Mouse (Mus musculus) layer of hippocampus, adult 9-11 months (tissue): ENCODE measurements around the gene Kcng4.

ENCODE experiments used
- DNase-seq: peaks from one replicate; pipeline ENCODE4 v3.0.0; 2022

The Kcng4 gene

DNA sequence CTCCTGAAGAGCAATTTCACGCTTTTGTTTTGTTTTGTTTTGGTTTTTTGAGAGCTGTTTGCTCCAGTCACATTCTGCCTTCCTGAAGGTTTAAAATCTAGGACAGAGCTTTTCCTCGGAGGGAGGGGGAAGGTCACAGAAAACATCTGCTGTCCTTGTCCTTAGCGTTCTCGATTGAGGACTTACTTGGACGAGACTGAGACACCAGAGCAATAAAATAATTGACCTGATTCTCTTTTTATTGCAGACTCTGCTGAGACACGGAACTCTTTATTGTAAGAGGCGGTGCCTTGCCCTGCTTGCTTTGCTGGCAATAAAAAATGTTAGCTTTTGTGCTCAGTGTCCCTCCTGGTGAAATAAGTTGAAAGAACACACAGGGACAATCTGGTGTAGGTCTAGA, 4.3 kb upstream of the Kcng4 start:
- no peak for DNase-seq

- DNase-seq = no peak
These were observed 2.8 kb upstream of the Kcng4 start for GRCm38 (mm10) chr8:119638261-119638660.

GRCm38 (mm10) chr8:119637381-119637780, 1.9 kb upstream of the Kcng4 start:
- no peak for DNase-seq

- no peak for DNase-seq
These were observed 1.3 kb upstream of the Kcng4 start for GRCm38 (mm10) chr8:119636766-119637165.

GRCm38 (mm10) chr8:119635958-119636357, 478 bp upstream of the Kcng4 start:
- no peak for DNase-seq

DNA sequence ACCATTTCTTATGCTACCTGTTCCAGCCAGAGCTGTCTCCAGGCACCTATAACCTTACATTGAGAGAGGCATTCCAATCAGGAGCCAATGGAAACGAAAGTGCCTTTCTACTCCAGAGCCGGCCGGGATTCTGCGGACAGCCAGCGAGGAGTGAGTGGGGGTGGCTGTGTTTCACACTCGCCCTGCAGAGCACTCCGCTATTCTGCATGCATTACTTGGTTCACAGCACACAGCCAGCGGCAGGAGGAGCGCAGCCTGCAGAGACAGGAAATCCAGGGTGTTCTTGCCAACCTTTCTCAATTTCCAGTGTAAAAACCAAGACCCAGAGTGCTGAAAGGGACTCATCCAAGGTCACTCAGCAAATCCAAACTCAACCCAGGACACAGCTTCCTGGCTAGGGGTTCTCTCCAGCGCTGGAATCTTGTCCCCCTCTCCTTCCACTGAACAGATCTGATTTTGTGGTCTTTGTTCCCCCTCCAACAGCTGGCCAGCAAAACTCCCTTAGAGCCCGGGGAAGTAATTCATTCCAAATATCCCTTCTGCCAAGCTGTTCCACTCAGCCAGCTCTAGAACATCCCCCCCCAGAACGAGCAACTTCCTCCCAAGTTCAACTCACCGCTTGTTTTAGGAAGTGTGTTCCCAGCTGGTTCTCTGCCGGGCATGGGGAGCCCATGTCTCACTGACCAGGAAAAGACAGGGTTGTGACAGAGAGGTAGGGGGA, 704 bp downstream of the Kcng4 start:
- no peak for DNase-seq

- no peak for DNase-seq
These were observed 2.6 kb downstream of the Kcng4 start for GRCm38 (mm10) chr8:119632909-119633308.

GRCm38 (mm10) chr8:119632246-119632645, 3.2 kb downstream of the Kcng4 start:
- no peak for DNase-seq

GRCm38 (mm10) chr8:119630841-119631240, 4.6 kb downstream of the Kcng4 start:
- no peak for DNase-seq

GRCm38 (mm10) chr8:119627613-119628359, 7.7 kb downstream of the Kcng4 start:
- no peak for DNase-seq

GRCm38 (mm10) chr8:119627199-119627598, 8.3 kb downstream of the Kcng4 start:
- no peak for DNase-seq

GRCm38 (mm10) chr8:119625788-119626187, 9.7 kb downstream of the Kcng4 start:
- no peak for DNase-seq

GRCm38 (mm10) chr8:119624916-119625315, 10.6 kb downstream of the Kcng4 start:
- no peak for DNase-seq

DNA sequence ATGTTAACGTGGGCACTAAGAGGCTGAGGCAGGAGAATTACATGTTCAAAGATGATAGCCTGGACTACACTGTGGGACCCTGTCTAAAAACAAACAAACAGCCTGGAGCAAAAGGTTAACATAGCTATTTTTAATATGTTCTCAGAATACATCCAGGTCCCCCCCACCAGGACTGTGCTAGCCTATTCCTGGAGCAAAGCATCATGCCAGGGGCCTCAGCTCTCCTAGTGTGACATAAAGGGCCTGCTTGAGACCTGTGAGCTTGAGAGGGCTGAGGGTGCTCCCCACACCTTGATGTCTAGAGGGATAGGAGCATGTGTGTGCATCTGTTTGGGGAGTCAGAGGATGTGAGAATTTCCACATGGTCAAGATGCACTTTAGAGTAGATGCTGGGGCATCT, 11.7 kb downstream of the Kcng4 start:
- no peak for DNase-seq

GRCm38 (mm10) chr8:119623061-119623460, 12.4 kb downstream of the Kcng4 start:
- no peak for DNase-seq

GRCm38 (mm10) chr8:119622555-119622954, 12.9 kb downstream of the Kcng4 start:
- no peak for DNase-seq

- DNase-seq = no peak
These were observed 14.5 kb downstream of the Kcng4 start for GRCm38 (mm10) chr8:119620848-119621465.

GRCm38 (mm10) chr8:119620116-119620840, 15.2 kb downstream of the Kcng4 start:
- no peak for DNase-seq

GRCm38 (mm10) chr8:119618887-119619286, 16.6 kb downstream of the Kcng4 start:
- no peak for DNase-seq

- DNase-seq = no peak
These were observed 17.9 kb downstream of the Kcng4 start for GRCm38 (mm10) chr8:119617586-119617985.

DNA sequence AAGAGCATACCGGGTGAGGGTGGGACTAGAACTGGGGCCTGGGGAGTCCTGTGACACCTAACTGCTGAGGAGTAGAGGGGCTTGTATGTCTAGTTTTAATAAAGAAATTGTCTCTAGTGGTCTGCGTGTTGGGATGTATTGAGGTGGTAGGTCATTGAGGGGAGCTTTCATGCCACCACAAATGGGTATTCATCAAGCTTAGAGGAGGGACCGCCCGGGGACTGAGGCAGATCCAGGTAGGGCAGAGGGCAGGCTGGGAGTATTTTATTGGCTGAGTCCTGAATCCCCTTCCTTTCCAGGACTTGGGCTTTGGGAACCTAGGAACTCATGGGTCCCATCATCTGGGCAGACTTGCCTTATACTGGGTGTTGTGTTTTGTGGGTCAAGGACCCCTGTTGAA, 18.7 kb downstream of the Kcng4 start:
- no peak for DNase-seq

DNA sequence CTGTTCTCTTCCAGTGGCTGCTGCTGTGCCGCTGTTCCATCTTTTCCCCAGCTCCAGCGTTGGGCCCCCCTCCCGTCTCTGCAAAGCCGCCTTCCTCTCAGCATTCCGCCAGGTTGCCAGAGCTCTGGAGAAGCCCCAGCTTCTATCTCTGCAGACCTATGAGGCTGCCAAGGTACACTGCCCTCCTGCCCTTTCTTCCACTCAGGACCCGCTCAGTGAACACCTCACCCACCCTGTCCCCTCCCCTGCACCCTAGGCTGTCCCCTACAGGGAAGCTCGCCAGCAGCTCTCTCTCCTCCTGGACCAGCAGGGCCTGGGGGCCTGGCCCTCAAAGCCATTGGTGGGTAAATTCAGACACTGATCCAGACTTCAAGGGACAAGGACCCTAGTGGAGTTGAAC, 19.1 kb downstream of the Kcng4 start:
- no peak for DNase-seq

GRCm38 (mm10) chr8:119615096-119615495, 20.4 kb downstream of the Kcng4 start:
- DNase-seq = no peak
